Mouse (Mus musculus) bone marrow, adult 2 months (tissue): Measurements from ENCODE around the gene Olfr1411.

Experiments
- CTCF ChIP-seq: fragments of 200-500 bp; IDR thresholded peaks from 2 replicates; pipeline ENCODE4 v1.5.1; 2011; ENCODE audit warnings: low read length, control low read depth; ENCODE audit not compliant: control insufficient read depth, insufficient read depth
- POLR2A ChIP-seq: fragments of 200-500 bp; IDR thresholded peaks from 2 replicates; pipeline ENCODE4 v1.6.1; 2011; ENCODE audit warnings: low read depth, mild to moderate bottlenecking, control low read depth, low read length, borderline replicate concordance; ENCODE audit not compliant: control insufficient read depth

DNA sequence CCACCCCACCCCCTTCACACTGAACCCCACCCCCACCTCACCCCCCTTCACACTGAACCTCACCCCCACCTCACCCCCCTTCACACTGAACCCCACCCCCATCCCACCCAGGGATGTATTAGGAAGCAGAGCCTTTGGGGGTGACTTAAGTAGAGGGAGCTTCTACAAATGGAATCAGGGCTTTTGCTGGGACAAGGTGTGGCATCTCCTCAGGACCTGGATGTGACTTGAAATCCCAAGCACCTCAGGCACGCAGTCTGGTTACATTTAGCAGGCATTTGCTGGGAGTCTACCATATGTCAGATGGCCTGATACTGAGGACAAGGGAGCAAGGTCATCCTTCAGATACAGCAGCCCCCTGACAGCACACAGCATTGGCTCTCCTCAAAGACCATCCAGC is 40.4 kb downstream of the Olfr1411 start:
- TF ChIP-seq POLR2A (no peak), CTCF (no peak)
